Mouse (Mus musculus) heart, adult 9 months (tissue): Measurements from ENCODE around the gene Mup18.
"Not testable (repeated sequence)": the region's sequence is repeated elsewhere in the genome, so short reads cannot be mapped to it uniquely, and the experiment has no call there.

Experiments used
- DNase-seq, 2 experiments: peaks; one replicate each; pipeline ENCODE4 v3.0.0; 2022; ENCODE audit warnings: low spot score in 2 of 2

Gene Mup18

DNA sequence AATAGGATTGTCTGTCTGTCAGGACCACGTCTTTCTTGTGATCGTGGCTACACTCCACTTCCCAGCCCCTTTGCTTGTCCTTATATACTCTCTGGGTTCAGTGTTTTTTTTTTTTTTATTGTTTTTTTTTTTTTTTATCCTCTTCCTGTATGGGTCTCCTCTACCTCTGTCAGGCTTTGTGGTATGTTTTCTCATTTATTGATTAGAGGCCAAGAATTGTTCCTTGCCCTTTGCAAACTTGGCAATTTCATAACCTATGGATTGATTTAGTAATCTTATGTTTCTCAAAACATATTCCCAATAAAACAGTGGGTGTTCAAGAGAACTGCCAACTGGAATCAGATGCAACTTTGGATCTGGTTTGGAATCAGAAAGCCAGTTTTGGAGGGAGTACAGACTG, at the start of gene Mup18:
Gene Mup18, minus strand, starts transcription at position 101 of the 400 bp plus-strand sequence.
- DNase-seq: not testable (repeated sequence)

DNA sequence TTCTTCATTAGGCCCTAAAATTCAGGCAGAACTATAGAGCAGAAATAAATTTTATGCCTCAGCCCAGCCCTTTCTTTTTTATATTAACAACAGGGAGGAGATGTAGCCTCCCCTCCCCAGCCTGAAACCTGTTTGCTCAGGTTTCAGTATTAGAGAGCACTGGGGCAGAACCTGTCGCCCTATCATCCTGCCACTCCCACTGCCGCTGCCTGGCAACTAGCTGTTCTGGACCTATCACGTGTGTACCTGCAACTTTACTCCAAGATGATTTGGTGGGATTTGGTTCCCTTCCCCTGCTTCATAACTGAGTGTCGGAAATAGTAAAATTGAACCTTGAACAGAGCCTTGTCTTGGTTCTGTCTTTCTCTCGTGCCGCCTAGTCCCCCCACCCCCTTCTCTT, 40.4 kb upstream of the Mup18 start:
- not testable (repeated sequence) for DNase-seq
